Mouse (Mus musculus) forebrain, embryonic 11.5 days (tissue): ENCODE results near the gene Rara. TPM values are rescaled to one million over a fixed set of nuclear protein-coding genes. Genes with fewer than 3 reads are reported as not detected.

Experiments used
- ATAC-seq: fragments of 200-750 bp; cut with Nextera tagmentation; replicated peaks from 2 replicates; pipeline ENCODE4 v1.8.0; 2017; ENCODE audit warnings: moderate TSS enrichment; ENCODE audit not compliant: low FRiP score
- DNase-seq: peaks from one replicate; pipeline ENCODE4 v3.0.0-alpha.2; 2017; ENCODE audit warnings: low spot score
- H3K27ac ChIP-seq: fragments of 300-500 bp; sonication (generic); 2 replicates; pipeline ENCODE4 v1.5.1; 2014; ENCODE audit warnings: low read depth, low read length
- H3K27me3 ChIP-seq: fragments of 300-500 bp; sonication (generic); 2 replicates; pipeline ENCODE4 v1.6.1; 2014; ENCODE audit warnings: mild to moderate bottlenecking, low read length, mixed read lengths; ENCODE audit not compliant: control insufficient read depth, insufficient read depth
- H3K36me3 ChIP-seq: fragments of 300-500 bp; sonication (generic); 2 replicates; pipeline ENCODE4 v1.6.1; 2014; ENCODE audit warnings: mild to moderate bottlenecking, low read length, moderate library complexity, mixed read lengths; ENCODE audit not compliant: control insufficient read depth, insufficient read depth
- H3K4me1 ChIP-seq: fragments of 300-500 bp; sonication (generic); replicated peaks from 2 replicates; pipeline ENCODE4 v1.6.1; 2014; ENCODE audit warnings: low read length, mixed read lengths; ENCODE audit not compliant: control insufficient read depth, insufficient read depth
- H3K4me2 ChIP-seq: fragments of 300-500 bp; sonication (generic); 2 replicates; pipeline ENCODE4 v1.6.1; 2014; ENCODE audit warnings: low read depth, mild to moderate bottlenecking, low read length, moderate library complexity, mixed read lengths; ENCODE audit not compliant: severe bottlenecking
- H3K4me3 ChIP-seq: fragments of 300-500 bp; sonication (generic); 2 replicates; pipeline ENCODE4 v1.5.1; 2014; ENCODE audit warnings: low read depth, low read length
- H3K9ac ChIP-seq: fragments of 300-500 bp; sonication (generic); 2 replicates; pipeline ENCODE4 v1.6.1; 2014; ENCODE audit warnings: low read length
- H3K9me3 ChIP-seq: fragments of 300-500 bp; sonication (generic); 2 replicates; pipeline ENCODE4 v1.6.1; 2016; ENCODE audit warnings: low read length, mixed read lengths; ENCODE audit not compliant: control insufficient read depth
- WGBS: fragments of 180-500 bp; shearing (Covaris S2); extraction: QIAGEN DNeasy Blood & Tissue Kit; methylation state at CpG from one replicate; pipeline ENCODE4 v1.1.7; 2014; 5-methylcytosine and 5-hydroxymethylcytosine counted together
- polyA plus RNA-seq: library from polyadenylated mRNA; unstranded; fragments of >200 nt; fragmentation: Nextera tagmentation; extraction: Ambion mirVana; gene quantifications from 2 replicates; pipeline ENCODE4 v1.2.1, GENCODE M21; 2014

Rara gene
- polyA plus RNA-seq, 1 experiment from 2014 or later = 23.3 TPM

- ATAC-seq (no peak), DNase-seq (no peak)
- Histone ChIP-seq H3K4me1 (peaks cover 29% of the 10 kb centered on the region), H3K36me3 (no peaks in the 10 kb centered on the region), H3K4me2 (no peak overlapping the region), H3K9me3 (no peaks in the 10 kb centered on the region), H3K4me3 (no peak overlapping the region), H3K9ac (no peak overlapping the region), H3K27me3 (peaks cover under 1% of the 10 kb centered on the region), H3K27ac (peak overlapping the region; percentile 70; the same call in 1 of the 2 replicates)
- WGBS = 42% methylated on average over 7 of the region's 7 CpGs
These were observed 28.2 kb downstream of the Rara start for GRCm38 (mm10) chr11:98955707-98956235.

GRCm38 (mm10) chr11:98956340-98956739 lies 28.7 kb downstream of the Rara start:
- no peak overlapping the region for H3K9ac ChIP-seq
- 80% methylated on average over 8 of the region's 10 CpGs for WGBS
- no peaks in the 10 kb centered on the region for H3K9me3 ChIP-seq
- peaks cover 34% of the 10 kb centered on the region for H3K4me1 ChIP-seq
- DNase-seq (no peak), ATAC-seq (no peak)
- no peaks in the 10 kb centered on the region for H3K36me3 ChIP-seq
- H3K4me2 ChIP-seq = no peak overlapping the region
- peaks cover 5% of the 10 kb centered on the region for H3K27me3 ChIP-seq
- no peak overlapping the region for H3K4me3 ChIP-seq
- no peak overlapping the region for H3K27ac ChIP-seq

DNA sequence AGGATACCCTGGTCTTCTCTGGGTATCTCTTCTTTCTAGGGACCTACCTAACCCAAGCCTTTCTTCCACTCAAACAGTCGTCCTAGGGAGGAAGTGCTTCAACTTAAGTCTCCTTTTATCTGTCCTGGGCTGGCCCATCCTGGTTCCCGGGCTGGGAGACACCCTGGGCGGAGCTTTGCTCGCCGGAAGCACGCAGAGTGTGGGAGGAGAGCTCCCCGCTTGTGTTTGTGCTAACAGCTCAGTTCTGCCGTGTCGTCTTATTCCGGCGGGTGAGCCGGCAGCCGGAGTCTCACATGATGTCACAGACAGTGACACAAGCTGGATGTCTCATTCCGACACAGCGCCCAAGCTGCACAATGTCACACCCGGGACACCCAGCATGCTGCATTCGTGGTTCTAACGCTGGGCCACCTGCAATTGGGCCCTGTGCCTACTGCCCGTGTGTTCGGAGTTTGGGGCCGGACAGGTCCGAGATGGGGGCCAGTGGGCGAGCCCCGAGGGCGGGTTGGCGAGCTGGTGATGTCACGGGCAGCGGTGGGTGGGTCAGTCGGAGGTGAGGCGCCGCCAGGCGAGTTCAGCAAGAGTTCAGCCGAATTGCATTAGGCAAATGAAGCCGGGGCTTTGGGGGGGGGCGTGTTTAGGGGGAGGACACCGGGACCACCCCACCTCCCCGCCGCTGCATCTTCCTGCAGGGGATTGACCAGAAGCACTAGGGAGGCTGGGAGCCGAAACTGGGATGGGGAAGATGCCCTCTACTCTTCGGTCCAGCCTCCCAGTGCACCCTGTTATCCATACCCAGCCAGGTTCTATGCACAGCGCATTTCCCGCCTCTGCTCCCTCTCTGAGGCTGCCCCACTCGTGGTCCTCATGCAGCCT lies 32.1 kb downstream of the Rara start:
- 0% methylated on average over 43 of the region's 43 CpGs for WGBS
- Histone ChIP-seq H3K4me3 (peak overlapping the region; percentile 61), H3K4me2 (peak overlapping the region; percentile 100), H3K9ac (peak overlapping the region; percentile 70), H3K36me3 (no peaks in the 10 kb centered on the region), H3K4me1 (peaks cover 57% of the 10 kb centered on the region), H3K27ac (no peak overlapping the region), H3K9me3 (no peaks in the 10 kb centered on the region), H3K27me3 (peaks cover 19% of the 10 kb centered on the region)
- DNase-seq (peak; percentile 81), ATAC-seq (peak; percentile 28; the same call in 1 of the 2 replicates)

DNA sequence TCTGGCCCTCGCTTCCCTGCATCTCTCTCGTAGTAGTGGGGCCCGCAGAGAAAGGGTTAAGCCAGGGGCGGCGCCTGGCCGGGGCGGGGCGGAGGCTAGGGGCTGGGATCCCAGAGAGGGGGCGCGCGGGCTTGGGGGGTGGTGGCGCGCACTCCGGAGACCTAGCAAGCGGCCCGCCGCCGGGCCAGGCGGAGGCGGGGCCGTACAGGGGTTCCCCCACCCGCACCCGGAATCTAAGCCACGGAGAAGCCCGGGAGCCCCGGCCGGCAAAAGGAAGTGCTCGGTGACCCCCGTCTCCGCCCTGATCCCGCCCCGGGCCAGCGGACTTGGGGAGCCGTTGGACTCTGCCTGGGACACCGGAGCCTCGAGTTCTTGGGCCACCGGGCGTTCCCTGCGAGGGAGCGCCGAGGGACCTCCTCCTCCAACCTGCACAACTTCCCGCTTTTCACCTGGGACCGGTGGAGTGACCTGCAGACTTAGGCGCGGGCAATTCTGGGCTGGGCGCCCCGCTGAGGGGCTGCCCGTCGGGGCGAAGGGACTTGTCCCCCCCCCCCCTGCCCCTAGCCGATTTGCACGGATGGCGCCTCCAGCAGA lies 32.8 kb downstream of the Rara start:
- Histone ChIP-seq H3K9me3 (no peaks in the 10 kb centered on the region), H3K4me1 (peaks cover 59% of the 10 kb centered on the region), H3K27me3 (peaks cover 19% of the 10 kb centered on the region), H3K9ac (peak overlapping the region; percentile 70), H3K4me3 (peak overlapping the region; percentile 61), H3K36me3 (no peaks in the 10 kb centered on the region), H3K4me2 (peak overlapping the region; percentile 100), H3K27ac (no peak overlapping the region)
- DNase-seq (peak; percentile 86), ATAC-seq (peak; percentile 55)
- WGBS = under 1% methylated on average over 53 of the region's 53 CpGs

GRCm38 (mm10) chr11:98961051-98961592 lies 33.5 kb downstream of the Rara start:
- H3K4me3 ChIP-seq = peak overlapping the region; percentile 61
- peak; percentile 53 for DNase-seq
- WGBS = 2% methylated on average over 18 of the region's 18 CpGs
- H3K27me3 ChIP-seq = peaks cover 19% of the 10 kb centered on the region
- ATAC-seq = no peak
- H3K9ac ChIP-seq = peak overlapping the region; percentile 70
- H3K9me3 ChIP-seq = no peaks in the 10 kb centered on the region
- H3K27ac ChIP-seq = no peak overlapping the region
- no peaks in the 10 kb centered on the region for H3K36me3 ChIP-seq
- peaks cover 61% of the 10 kb centered on the region for H3K4me1 ChIP-seq
- peak overlapping the region; percentile 100 for H3K4me2 ChIP-seq

DNA sequence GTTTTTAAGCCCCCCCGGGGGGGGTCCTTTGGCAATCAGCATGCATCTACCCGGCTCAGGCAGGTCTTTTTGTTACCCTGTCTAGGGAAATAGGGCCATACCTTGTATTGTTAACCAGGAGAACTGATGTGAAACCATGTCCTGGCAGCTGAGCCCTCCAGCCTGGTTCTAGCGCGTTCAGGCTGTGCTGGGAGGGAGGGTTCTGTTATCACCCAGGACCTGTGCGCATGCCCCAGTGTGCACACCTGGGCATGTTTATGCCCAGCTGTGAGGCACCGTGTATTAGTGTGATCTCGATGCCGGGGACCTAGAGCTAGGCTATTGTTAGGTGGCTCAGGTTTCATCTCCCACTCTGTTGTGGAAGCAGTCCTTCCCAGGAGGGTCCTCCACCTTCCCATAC lies 34.1 kb downstream of the Rara start:
- DNase-seq = peak; percentile 53
- Histone ChIP-seq H3K4me2 (peak overlapping the region; percentile 100), H3K27me3 (peaks cover 19% of the 10 kb centered on the region), H3K9me3 (no peaks in the 10 kb centered on the region), H3K4me1 (peaks cover 68% of the 10 kb centered on the region), H3K27ac (no peak overlapping the region), H3K9ac (no peak overlapping the region), H3K36me3 (no peaks in the 10 kb centered on the region), H3K4me3 (peak overlapping the region; percentile 61)
- ATAC-seq = no peak
- 11% methylated on average over 8 of the region's 8 CpGs for WGBS

DNA sequence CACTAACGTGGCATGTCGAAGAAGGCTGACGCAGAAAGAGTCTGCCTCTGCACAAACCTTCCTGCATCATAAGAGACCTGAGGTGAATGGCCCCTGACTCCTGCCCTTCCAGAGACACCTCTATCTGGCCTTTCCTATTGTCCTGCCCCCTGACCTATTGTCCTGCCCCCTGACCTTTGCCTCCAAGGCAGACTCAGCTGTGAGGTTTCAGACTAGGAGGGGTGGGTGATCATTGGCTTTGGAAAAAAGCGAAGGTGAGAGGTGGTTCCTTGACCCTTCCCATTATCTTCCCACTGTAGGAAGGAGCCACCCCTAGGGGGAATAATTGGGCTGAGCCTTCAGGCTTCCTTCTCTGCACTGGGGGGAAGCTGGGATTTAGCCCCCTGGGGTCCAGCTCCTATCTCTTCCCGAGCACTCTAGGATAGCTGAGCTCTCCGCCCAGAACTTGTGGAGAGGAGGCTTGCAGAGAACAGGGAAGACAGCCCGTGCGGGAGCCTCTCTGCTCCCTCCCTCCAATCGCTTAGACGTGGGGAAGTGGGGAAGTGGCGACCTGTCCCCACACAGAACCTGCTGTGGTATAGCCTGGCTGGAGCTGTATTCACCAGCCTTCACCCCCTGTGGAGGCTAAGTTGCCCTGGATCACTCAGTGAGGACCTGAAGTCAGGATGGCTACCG lies 34.9 kb downstream of the Rara start:
- Histone ChIP-seq H3K4me1 (peaks cover 74% of the 10 kb centered on the region), H3K27me3 (peaks cover 19% of the 10 kb centered on the region), H3K36me3 (no peaks in the 10 kb centered on the region), H3K27ac (no peak overlapping the region), H3K9ac (peak overlapping the region; percentile 61), H3K4me2 (peak overlapping the region; percentile 100), H3K9me3 (no peaks in the 10 kb centered on the region), H3K4me3 (peak overlapping the region; percentile 35)
- 5% methylated on average over 12 of the region's 12 CpGs for WGBS
- no peak for ATAC-seq
- no peak for DNase-seq
